Mouse (Mus musculus): ENCODE measurements around the gene Slc16a4. TPM values are rescaled to one million over a fixed set of nuclear protein-coding genes. Genes with fewer than 3 reads are reported as not detected.
A peak's percentile ranks its signal among the peaks of the same experiment; 100 is the strongest.

Gene Slc16a4
- polyA plus RNA-seq, 1 experiment = 50.8 TPM

DNA sequence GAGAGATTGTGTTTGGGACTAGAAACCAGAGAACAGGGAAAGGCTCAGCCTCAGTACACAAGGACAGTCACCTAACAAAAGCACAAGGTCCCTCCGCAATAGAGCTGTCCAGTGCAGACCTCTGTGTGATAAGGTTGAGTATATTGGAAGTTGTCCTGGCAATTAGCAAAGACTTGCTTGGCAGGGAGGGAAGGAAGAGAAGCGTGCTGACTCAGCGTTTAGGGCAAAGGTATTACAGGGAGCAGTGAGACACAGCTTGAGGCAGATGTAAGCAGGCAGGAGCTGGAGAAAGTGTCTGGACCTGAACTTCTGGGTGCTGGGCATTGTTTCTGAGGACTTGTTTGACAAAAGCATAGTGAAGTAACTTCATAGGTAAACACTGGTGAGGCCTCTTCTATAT, 35.0 kb upstream of the Slc16a4 start:
- no peaks in the 10 kb centered on the region for H3K36me3 ChIP-seq (ENCODE audit: control insufficient read depth, insufficient read depth, low read length)
- H3K4me1 ChIP-seq (ENCODE audit: control insufficient read depth, insufficient read depth, low read length) = peaks cover 4% of the 10 kb centered on the region; the same call in 1 of the 2 replicates
- H3K4me3 ChIP-seq (ENCODE audit: insufficient read depth, low read depth, low read length) = no peak overlapping the region
- no peak for DNase-seq
- no peaks in the 10 kb centered on the region for H3K27me3 ChIP-seq (replicated peaks; ENCODE audit: control insufficient read depth, insufficient read depth, low read length)
- no peak overlapping the region for H3K27ac ChIP-seq (ENCODE audit: insufficient read depth, low read depth, low read length)
- no peak for TF ChIP-seq CTCF (conservative IDR thresholded peaks at IDR 0.05; ENCODE audit: insufficient read depth, insufficient read length, low read depth, low read length)
- no peak for TF ChIP-seq POLR2A (IDR thresholded peaks at IDR 0.05; ENCODE audit: low read depth, low read length)
- 91% methylated on average over 3 of the region's 3 CpGs for WGBS

DNA sequence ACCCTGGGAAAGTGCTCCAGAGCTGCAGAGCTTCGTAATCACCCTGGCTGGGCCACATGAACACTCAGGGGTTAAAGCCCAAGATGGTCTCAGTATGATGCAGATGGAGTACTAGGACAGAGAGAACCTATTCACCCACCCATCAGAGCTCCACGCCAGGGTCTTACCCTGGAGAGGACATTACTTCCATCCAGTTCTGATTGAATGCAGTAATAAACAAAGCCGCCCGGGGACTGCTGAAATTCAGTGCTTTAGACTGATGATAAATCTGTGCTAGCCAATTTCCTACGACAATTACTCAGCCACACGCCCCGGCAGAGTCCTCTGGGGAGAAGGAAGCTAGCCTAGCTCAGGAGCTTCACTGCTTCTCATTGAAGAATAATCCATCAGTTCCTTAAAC, 34.3 kb upstream of the Slc16a4 start:
- no peaks in the 10 kb centered on the region for H3K27me3 ChIP-seq (replicated peaks; ENCODE audit: control insufficient read depth, insufficient read depth, low read length)
- no peak overlapping the region for H3K4me3 ChIP-seq (ENCODE audit: insufficient read depth, low read depth, low read length)
- no peaks in the 10 kb centered on the region for H3K36me3 ChIP-seq (ENCODE audit: control insufficient read depth, insufficient read depth, low read length)
- H3K4me1 ChIP-seq (ENCODE audit: control insufficient read depth, insufficient read depth, low read length) = peaks cover 6% of the 10 kb centered on the region; the same call in 1 of the 2 replicates
- no peak overlapping the region for H3K27ac ChIP-seq (ENCODE audit: insufficient read depth, low read depth, low read length)
- TF ChIP-seq POLR2A (IDR thresholded peaks at IDR 0.05; ENCODE audit: low read depth, low read length) = no peak
- DNase-seq = no peak
- WGBS = 62% methylated on average over 7 of the region's 7 CpGs

DNA sequence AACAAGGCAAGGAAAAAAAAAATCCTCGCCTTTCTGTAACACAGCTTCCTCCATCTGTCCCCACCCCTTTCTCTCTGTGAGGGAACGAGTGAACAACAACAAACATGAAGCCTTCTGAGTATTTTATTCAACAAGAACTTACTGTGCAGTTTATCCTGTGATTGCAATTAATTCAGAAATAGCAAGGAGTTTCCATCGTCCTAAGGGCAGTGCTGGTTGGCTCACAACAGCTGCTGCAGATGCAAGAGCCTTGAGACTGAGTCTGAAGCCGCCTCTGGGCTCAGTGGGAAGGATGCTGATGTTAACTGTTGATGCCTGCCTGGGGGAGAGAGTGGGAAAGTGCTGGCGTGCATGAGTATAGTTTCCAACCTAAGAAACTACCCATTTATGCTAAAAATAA, 33.1 kb upstream of the Slc16a4 start:
- 65% methylated on average over 5 of the region's 5 CpGs for WGBS
- Histone ChIP-seq H3K4me1 (ENCODE audit: control insufficient read depth, insufficient read depth, low read length) (peaks cover 9% of the 10 kb centered on the region; the same call in 1 of the 2 replicates), H3K36me3 (ENCODE audit: control insufficient read depth, insufficient read depth, low read length) (no peaks in the 10 kb centered on the region), H3K27me3 (replicated peaks; ENCODE audit: control insufficient read depth, insufficient read depth, low read length) (no peaks in the 10 kb centered on the region), H3K4me3 (ENCODE audit: insufficient read depth, low read depth, low read length) (no peak overlapping the region), H3K27ac (ENCODE audit: insufficient read depth, low read depth, low read length) (no peak overlapping the region)
- TF ChIP-seq CTCF (conservative IDR thresholded peaks at IDR 0.05; ENCODE audit: insufficient read depth, insufficient read length, low read depth, low read length) (no peak), POLR2A (IDR thresholded peaks at IDR 0.05; ENCODE audit: low read depth, low read length) (no peak)
- DNase-seq = no peak

DNA sequence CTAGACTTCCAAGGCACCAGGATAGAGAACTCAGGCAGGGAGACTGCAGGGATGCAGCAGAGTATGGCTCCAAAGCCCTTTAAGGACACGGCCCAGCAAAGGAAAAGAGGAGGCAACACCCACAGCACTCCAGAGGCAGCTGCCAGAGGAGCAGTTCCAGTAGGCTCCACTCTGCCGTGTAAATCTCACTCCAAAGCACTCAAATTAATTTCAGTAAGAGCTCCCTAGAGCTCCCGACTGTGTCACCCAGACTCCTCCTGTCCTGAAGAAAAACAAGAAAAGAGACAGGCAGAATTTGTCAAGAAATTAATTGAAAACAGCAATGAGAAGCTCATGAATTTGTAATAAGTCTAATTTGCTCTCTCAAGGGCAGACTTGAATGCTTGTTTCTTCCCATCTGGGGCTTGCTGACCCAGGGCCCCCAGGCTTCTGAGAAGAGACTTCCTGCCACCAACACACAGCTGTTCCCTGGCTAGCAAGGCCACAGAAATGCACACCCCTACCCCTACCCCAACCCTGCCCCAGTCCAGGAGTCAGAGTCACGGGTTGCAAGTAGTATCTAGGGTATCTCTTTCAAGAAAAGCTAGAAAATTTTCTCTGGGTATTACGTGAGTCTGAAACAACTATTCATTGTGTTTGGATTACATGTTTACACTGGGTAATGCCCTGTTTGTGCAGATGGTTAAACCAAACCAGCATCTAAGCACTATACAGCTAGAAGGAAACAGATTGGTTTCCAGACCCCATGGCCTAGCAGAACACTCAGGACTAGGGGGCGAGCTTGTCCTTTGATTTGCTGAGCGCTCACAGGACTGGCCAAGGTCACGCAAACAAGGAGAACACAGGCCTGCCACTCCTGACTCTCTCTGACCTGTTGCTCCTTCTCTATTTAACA, 29.8 kb upstream of the Slc16a4 start:
- Histone ChIP-seq H3K27me3 (replicated peaks; ENCODE audit: control insufficient read depth, insufficient read depth, low read length) (no peaks in the 10 kb centered on the region), H3K27ac (ENCODE audit: insufficient read depth, low read depth, low read length) (peak overlapping the region; percentile 24), H3K4me1 (ENCODE audit: control insufficient read depth, insufficient read depth, low read length) (peaks cover 9% of the 10 kb centered on the region; the same call in 1 of the 2 replicates), H3K4me3 (ENCODE audit: insufficient read depth, low read depth, low read length) (no peak overlapping the region), H3K36me3 (ENCODE audit: control insufficient read depth, insufficient read depth, low read length) (no peaks in the 10 kb centered on the region)
- TF ChIP-seq CTCF (conservative IDR thresholded peaks at IDR 0.05; ENCODE audit: insufficient read depth, insufficient read length, low read depth, low read length) (no peak), POLR2A (IDR thresholded peaks at IDR 0.05; ENCODE audit: low read depth, low read length) (no peak)
- DNase-seq = peak; percentile 21
- WGBS = 54% methylated on average over 8 of the region's 8 CpGs

DNA sequence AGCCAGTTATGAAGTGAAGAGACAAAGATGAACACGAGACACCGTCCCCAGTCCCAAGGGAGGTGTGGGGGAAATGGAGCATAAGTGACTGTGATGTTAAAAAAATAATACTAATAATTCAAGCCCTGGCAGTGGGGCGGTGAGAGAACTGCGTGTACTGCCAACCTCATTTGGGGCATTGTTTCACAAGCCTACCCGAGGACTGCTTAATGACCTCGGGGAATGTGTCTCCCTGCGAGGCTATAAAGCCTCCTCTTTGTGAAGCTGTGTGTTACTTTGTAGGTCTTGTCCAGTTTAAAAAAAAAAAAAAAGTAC, 29.2 kb upstream of the Slc16a4 start:
- Histone ChIP-seq H3K27me3 (replicated peaks; ENCODE audit: control insufficient read depth, insufficient read depth, low read length) (no peaks in the 10 kb centered on the region), H3K27ac (ENCODE audit: insufficient read depth, low read depth, low read length) (no peak overlapping the region; the same call in 1 of the 2 replicates), H3K4me3 (ENCODE audit: insufficient read depth, low read depth, low read length) (no peak overlapping the region), H3K36me3 (ENCODE audit: control insufficient read depth, insufficient read depth, low read length) (no peaks in the 10 kb centered on the region), H3K4me1 (ENCODE audit: control insufficient read depth, insufficient read depth, low read length) (peaks cover 9% of the 10 kb centered on the region; the same call in 1 of the 2 replicates)
- no peak for TF ChIP-seq POLR2A (IDR thresholded peaks at IDR 0.05; ENCODE audit: low read depth, low read length)
- TF ChIP-seq CTCF (conservative IDR thresholded peaks at IDR 0.05; ENCODE audit: insufficient read depth, insufficient read length, low read depth, low read length) = no peak
- WGBS = 28% methylated on average over 7 of the region's 7 CpGs
- DNase-seq = peak; percentile 49

DNA sequence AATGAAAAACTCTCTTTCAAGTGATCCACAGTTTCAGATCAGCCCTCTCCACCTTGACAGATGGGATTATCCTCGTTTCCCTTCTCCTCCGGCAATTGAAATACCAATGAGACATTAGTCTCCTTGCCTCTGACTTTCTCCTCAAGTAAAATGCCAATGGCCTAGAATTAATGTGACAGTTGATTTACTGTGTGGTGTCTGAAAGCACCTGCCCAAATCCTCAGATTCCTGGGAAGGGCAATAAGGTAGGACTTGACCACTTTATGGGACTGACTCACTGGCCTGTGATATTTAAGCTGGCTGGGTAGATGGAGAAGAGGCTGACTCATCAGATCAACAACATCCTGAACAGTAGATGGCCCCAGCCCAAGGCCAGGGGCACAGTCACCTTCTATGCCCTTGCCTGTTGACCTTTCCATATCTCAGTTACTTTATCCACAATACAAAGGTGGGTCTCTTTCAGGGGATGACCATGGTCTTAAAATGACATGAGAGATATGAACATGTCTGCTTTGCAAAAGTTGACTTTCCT, 24.1 kb upstream of the Slc16a4 start:
- Histone ChIP-seq H3K4me1 (ENCODE audit: control insufficient read depth, insufficient read depth, low read length) (0 out of 2 replicates have a peak, but pooled peaks cover under 1% of the 10 kb centered on the region), H3K27ac (ENCODE audit: insufficient read depth, low read depth, low read length) (no peak overlapping the region), H3K36me3 (ENCODE audit: control insufficient read depth, insufficient read depth, low read length) (no peaks in the 10 kb centered on the region), H3K27me3 (replicated peaks; ENCODE audit: control insufficient read depth, insufficient read depth, low read length) (no peaks in the 10 kb centered on the region), H3K4me3 (ENCODE audit: insufficient read depth, low read depth, low read length) (no peak overlapping the region)
- DNase-seq = no peak
- TF ChIP-seq POLR2A (IDR thresholded peaks at IDR 0.05; ENCODE audit: low read depth, low read length) = no peak
- TF ChIP-seq CTCF (conservative IDR thresholded peaks at IDR 0.05; ENCODE audit: insufficient read depth, insufficient read length, low read depth, low read length) = no peak
- WGBS = 75% methylated on average over 2 of the region's 2 CpGs

DNA sequence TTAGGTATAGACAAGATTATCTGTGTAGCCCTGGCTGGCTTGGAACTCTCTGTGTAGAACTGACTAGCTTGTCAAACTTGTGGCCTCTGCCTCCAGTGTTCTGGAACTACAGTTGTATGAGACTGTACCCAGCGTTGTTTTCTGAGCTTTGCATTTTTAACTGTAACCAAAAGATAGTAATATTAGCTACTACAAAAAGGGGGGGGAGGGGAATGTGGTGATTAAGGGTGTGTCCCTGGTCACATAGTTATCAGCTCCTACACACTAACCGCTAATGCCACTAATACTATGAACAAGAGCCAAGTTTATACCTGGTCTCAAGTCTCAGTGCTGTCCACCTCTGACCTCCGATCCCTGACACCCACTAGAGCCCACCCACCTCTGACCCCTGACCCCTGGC, 18.6 kb upstream of the Slc16a4 start:
- H3K4me3 ChIP-seq (ENCODE audit: insufficient read depth, low read depth, low read length) = no peak overlapping the region
- DNase-seq = no peak
- TF ChIP-seq POLR2A (IDR thresholded peaks at IDR 0.05; ENCODE audit: low read depth, low read length) = no peak
- no peak for TF ChIP-seq CTCF (conservative IDR thresholded peaks at IDR 0.05; ENCODE audit: insufficient read depth, insufficient read length, low read depth, low read length)
- no peak overlapping the region for H3K27ac ChIP-seq (ENCODE audit: insufficient read depth, low read depth, low read length)
- no peaks in the 10 kb centered on the region for H3K36me3 ChIP-seq (ENCODE audit: control insufficient read depth, insufficient read depth, low read length)
- H3K27me3 ChIP-seq (replicated peaks; ENCODE audit: control insufficient read depth, insufficient read depth, low read length) = no peaks in the 10 kb centered on the region
- WGBS = 93% methylated on average over 3 of the region's 3 CpGs
- no peaks in the 10 kb centered on the region for H3K4me1 ChIP-seq (ENCODE audit: control insufficient read depth, insufficient read depth, low read length)
